Mouse (Mus musculus) forebrain, embryonic 13.5 days (tissue): ENCODE results near the gene Zfp146. TPM values are rescaled to one million over a fixed set of nuclear protein-coding genes. Genes with fewer than 3 reads are reported as not detected.

Source experiments
- ATAC-seq: fragments of 200-750 bp; cut with Nextera tagmentation; 2 replicates; pipeline ENCODE4 v1.8.0; 2017
- H3K27ac ChIP-seq: fragments of 300-500 bp; sonication (generic); 2 replicates; pipeline ENCODE4 v1.5.1; 2015; ENCODE audit warnings: inconsistent platforms, mild to moderate bottlenecking, moderate library complexity
- H3K27me3 ChIP-seq: fragments of 300-500 bp; sonication (generic); 2 replicates; pipeline ENCODE4 v1.6.1; 2015; ENCODE audit warnings: mild to moderate bottlenecking, inconsistent platforms
- H3K36me3 ChIP-seq: fragments of 300-500 bp; sonication (generic); 2 replicates; pipeline ENCODE4 v1.6.1; 2015; ENCODE audit warnings: mild to moderate bottlenecking, inconsistent platforms; ENCODE audit not compliant: poor library complexity, severe bottlenecking
- H3K4me1 ChIP-seq: fragments of 300-500 bp; sonication (generic); 2 replicates; pipeline ENCODE4 v1.6.1; 2015; ENCODE audit warnings: inconsistent platforms
- H3K4me2 ChIP-seq: fragments of 300-500 bp; sonication (generic); 2 replicates; pipeline ENCODE4 v1.6.1; 2015; ENCODE audit warnings: inconsistent platforms, mild to moderate bottlenecking, moderate library complexity
- H3K4me3 ChIP-seq: fragments of 300-500 bp; sonication (generic); 2 replicates; pipeline ENCODE4 v1.5.1; 2015; ENCODE audit warnings: mild to moderate bottlenecking, inconsistent platforms
- H3K9ac ChIP-seq: fragments of 300-500 bp; sonication (generic); 2 replicates; pipeline ENCODE4 v1.6.1; 2015; ENCODE audit warnings: mild to moderate bottlenecking, inconsistent platforms
- H3K9me3 ChIP-seq: fragments of 300-500 bp; sonication (generic); replicated peaks from 2 replicates; pipeline ENCODE4 v1.6.1; 2016; ENCODE audit warnings: inconsistent platforms
- WGBS: fragments of 180-500 bp; shearing (Covaris S2); methylation state at CpG from one replicate; pipeline ENCODE4 v1.1.7; 2015; 5-methylcytosine and 5-hydroxymethylcytosine counted together
- polyA plus RNA-seq: library from polyadenylated mRNA; unstranded; fragments of >200 nt; fragmentation: Nextera tagmentation; extraction: Ambion mirVana; gene quantifications from 2 replicates; pipeline ENCODE4 v1.2.1, GENCODE M21; 2015

The Zfp146 gene
- polyA plus RNA-seq, 1 experiment from 2014 or later, result 19.5 TPM

DNA sequence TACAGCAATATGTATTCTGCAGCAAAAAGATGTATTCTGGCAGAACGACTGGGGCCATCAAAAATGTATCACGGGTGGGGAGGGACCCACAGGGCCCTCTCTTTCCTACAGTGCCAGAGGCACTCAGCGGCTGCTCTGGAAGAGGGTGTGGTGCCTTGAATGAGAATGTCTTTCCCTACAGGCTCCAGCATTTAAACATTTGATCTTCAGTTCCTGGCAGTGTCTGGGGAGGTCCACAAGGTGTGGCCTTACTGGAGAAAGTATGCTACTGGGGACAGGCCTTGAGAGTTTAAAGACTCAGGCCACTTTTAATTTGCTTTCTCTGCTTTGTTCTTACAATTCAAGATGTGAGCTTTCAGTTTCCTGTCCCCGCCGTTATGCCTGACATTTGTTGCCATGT lies 53.5 kb downstream of the Zfp146 start:
- H3K27ac ChIP-seq, result no peak overlapping the region
- H3K9ac ChIP-seq, result no peak overlapping the region
- H3K9me3 ChIP-seq, result no peaks in the 10 kb centered on the region; the same call in 1 of the 2 replicates
- no peak overlapping the region for H3K4me3 ChIP-seq
- no peaks in the 10 kb centered on the region for H3K4me1 ChIP-seq
- no peak for ATAC-seq
- no peak overlapping the region for H3K4me2 ChIP-seq
- no peaks in the 10 kb centered on the region for H3K36me3 ChIP-seq
- WGBS, result 95% methylated on average over 5 of the region's 5 CpGs
- no peaks in the 10 kb centered on the region for H3K27me3 ChIP-seq

Other genes starting within 250 kb of the Zfp146 start
- 16.6 TPM in 2 replicates for gene Zfp74, start 215.7 kb downstream of the Zfp146 start, polyA plus RNA-seq
- 5.7 and 6.0 TPM in 2 replicates for gene Zfp568, start 185.8 kb downstream of the Zfp146 start, polyA plus RNA-seq
- gene Zfp14, start 118.4 kb downstream of the Zfp146 start, polyA plus RNA-seq, result 9.6 and 10.6 TPM in 2 replicates
- 10.3 and 11.8 TPM in 2 replicates for gene Zfp82, start 96.8 kb downstream of the Zfp146 start, polyA plus RNA-seq
- 1.7 and 3.5 TPM in 2 replicates for gene Gm26920, start 79.3 kb downstream of the Zfp146 start, polyA plus RNA-seq
- 19.3 and 20.9 TPM in 2 replicates for gene Zfp566, start 79.2 kb downstream of the Zfp146 start, polyA plus RNA-seq
- 118 and 121 TPM in 2 replicates for gene Zfp260, start 75.0 kb downstream of the Zfp146 start, polyA plus RNA-seq
- gene Zfp382, start 47.8 kb downstream of the Zfp146 start, polyA plus RNA-seq, result 19.0 and 21.1 TPM in 2 replicates
- 1.7 and 4.4 TPM in 2 replicates for gene Cox7a1, start 14.4 kb upstream of the Zfp146 start, polyA plus RNA-seq
- gene Capns1, start 29.1 kb upstream of the Zfp146 start, polyA plus RNA-seq, result 51.9 and 54.9 TPM in 2 replicates
- 189 and 194 TPM in 2 replicates for gene Polr2i, start 62.2 kb upstream of the Zfp146 start, polyA plus RNA-seq
- 318 and 339 TPM in 2 replicates for gene Tbcb, start 62.5 kb upstream of the Zfp146 start, polyA plus RNA-seq
- not detected in 2 replicates for gene Ovol3, start 66.0 kb upstream of the Zfp146 start, polyA plus RNA-seq
- 0.21 and 0.68 TPM in 2 replicates for gene Thap8, start 110.3 kb upstream of the Zfp146 start, polyA plus RNA-seq
- gene Wdr62, start 110.7 kb upstream of the Zfp146 start, polyA plus RNA-seq, result 11.6 and 13.2 TPM in 2 replicates
- gene Clip3, start 122.0 kb upstream of the Zfp146 start, polyA plus RNA-seq, result 88.8 and 91.4 TPM in 2 replicates
- 101 and 102 TPM in 2 replicates for gene Alkbh6, start 139.0 kb upstream of the Zfp146 start, polyA plus RNA-seq
- gene Syne4, start 145.1 kb upstream of the Zfp146 start, polyA plus RNA-seq, result 9.2 and 12.7 TPM in 2 replicates
- gene E130208F15Rik, start 152.0 kb upstream of the Zfp146 start, polyA plus RNA-seq, result not detected in 2 replicates
- 24.2 and 24.7 TPM in 2 replicates for gene Sdhaf1, start 154.1 kb upstream of the Zfp146 start, polyA plus RNA-seq
- 8.1 and 9.7 TPM in 2 replicates for gene Lrfn3, start 193.0 kb upstream of the Zfp146 start, polyA plus RNA-seq
- gene Tyrobp, start 244.0 kb upstream of the Zfp146 start, polyA plus RNA-seq, result 12.1 and 15.6 TPM in 2 replicates